Mouse (Mus musculus): ENCODE data around the gene March2. TPM values are rescaled to one million over a fixed set of nuclear protein-coding genes. Genes with fewer than 3 reads are reported as not detected.

March2 gene
- polyA plus RNA-seq, 1 experiment, result 19.8 TPM

- TF ChIP-seq GATA1 (IDR thresholded peaks at IDR 0.05; ENCODE audit: low read length), result no peak
Measured at GRCm38 (mm10) chr17:33675452-33675851, 43.0 kb downstream of the March2 start.

DNA sequence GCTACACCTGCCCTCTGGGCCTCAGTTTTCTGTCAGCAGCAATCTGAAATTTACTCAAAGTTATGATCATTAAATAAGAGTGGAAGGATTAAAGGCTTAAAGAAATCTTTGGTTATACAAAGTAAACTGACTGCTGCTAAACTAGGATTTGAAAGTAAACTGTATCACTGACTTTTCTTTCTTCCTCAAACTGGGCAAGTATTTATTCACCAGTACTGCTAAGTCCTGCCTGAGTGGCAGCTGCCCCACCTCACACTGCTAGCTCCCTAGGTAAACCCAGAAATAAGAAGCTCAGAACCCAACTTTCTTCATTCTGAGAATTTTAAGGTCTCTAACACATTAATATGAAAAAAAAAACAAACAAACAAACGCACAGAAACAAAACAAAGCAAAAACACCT is 44.6 kb downstream of the March2 start:
- TF ChIP-seq GATA1 (IDR thresholded peaks at IDR 0.05; ENCODE audit: low read length), result no peak

DNA sequence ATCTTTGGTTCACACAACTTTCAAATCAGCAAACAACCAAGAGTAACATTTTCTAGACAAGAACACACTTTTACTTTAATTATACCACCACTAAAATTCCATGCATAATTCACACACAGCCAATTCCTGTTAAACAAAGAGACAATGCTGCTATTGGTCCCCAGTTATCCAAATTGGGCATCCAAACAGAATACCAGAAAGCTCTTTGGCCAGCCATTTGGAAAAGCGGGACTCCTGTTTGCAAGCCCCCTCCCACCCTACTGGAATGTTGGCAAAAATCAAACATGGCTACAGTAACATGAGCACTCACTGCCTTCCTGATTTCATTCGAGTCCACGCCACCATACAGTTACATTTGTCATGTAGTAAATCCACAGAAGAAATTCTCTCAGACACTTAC is 48.8 kb downstream of the March2 start:
- no peak for TF ChIP-seq GATA1 (IDR thresholded peaks at IDR 0.05; ENCODE audit: low read length)

GRCm38 (mm10) chr17:33666813-33667212 is 51.7 kb downstream of the March2 start:
- no peak for TF ChIP-seq GATA1 (IDR thresholded peaks at IDR 0.05; ENCODE audit: low read length)

DNA sequence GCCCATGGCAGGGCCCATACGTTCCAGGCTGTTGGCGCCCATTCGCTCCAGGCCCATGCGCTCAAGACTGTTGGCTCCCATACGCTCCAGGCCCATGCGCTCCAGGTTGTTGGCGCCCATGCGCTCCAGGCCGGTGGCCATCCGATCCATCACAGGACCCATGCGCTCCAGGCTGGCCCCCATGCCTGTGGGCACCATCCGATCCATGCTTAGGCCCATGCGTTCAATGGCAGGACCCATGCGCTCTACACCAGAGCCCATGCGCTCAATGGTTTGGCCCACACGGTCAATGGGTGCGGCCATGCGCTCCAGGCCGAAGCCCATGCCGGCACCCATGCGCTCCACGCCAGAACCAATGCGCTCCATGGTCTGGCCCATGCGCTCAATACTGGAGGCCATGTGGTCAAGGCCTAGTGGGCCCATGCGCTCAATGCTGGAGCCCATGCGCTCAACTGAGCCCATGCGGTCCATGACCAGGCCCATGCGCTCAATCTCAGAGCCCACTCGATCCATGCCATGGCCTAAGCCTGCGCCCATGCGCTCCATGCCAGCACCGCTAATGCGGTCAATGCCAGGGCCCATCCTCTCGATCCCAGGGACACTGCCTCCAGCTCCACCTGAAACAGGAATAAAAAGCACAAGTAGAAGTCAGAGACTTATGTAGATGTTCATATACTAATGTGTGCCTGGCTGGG is 68.5 kb downstream of the March2 start:
- TF ChIP-seq GATA1 (IDR thresholded peaks at IDR 0.05; ENCODE audit: low read length), result no peak

DNA sequence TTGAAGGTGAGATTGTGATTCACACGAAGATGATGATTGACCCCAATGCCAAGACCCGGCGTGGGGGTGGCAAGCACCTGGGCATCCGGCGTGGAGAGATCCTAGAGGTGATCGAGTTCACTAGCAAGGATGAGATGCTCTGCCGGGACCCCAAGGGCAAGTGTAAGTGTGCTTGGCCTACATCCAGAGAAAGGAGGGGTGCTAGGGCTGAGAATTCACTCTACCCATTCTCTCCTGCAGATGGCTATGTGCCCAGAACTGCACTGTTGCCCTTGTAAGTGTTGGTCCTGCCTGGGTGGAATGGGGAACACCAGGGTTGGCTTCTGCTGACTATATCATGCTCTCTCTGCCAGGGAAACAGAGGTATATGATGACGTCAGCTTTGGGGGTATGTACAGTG is 73.4 kb downstream of the March2 start:
- no peak for TF ChIP-seq GATA1 (IDR thresholded peaks at IDR 0.05; ENCODE audit: low read length)

- TF ChIP-seq GATA1 (IDR thresholded peaks at IDR 0.05; ENCODE audit: low read length), result no peak
Measured at GRCm38 (mm10) chr17:33644068-33644467, 74.4 kb downstream of the March2 start.

DNA sequence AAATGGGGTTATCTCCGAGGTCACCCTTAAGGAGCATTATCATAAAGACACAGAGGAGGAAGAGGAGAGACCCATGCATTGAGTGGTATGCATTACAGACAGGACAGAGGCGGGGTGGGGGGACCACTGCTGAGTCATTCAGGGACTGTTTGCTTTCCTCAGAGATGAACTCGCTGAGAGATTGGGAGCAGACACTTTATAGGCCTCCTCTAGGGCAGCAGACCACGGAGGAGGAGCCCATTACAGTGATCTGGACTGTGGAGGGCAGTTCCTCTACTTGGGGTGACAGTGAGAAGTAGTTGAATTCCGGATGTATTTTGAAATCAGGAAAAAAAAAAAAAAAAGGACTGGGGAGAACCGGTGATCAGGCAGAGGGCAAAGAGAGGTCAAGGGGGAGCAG is 78.7 kb downstream of the March2 start:
- no peak for TF ChIP-seq GATA1 (IDR thresholded peaks at IDR 0.05; ENCODE audit: low read length)

GRCm38 (mm10) chr17:33637516-33638276 is 80.8 kb downstream of the March2 start, which contains the start of gene Pram1:
Gene Pram1, plus strand, starts transcription at chr17:33638056.
- TF ChIP-seq GATA1 (IDR thresholded peaks at IDR 0.05; ENCODE audit: low read length), result no peak

DNA sequence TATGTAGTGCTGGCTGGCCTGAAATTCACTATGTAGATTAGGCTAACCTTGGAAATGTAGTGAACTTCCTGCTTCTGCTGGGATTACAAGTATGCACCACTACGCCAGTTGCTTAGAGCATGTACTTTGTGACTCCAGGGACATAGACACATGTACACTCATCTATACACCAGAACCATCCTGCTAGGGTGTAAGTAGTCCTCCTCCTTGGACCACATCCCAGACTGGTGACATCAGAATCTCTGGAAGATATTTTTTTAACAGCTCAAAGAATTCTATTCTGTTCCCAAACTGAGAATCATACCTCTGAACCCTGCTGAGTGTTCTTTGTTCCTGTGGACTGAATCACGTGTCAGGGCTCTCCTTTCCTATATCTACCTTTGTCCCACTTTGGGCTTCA is 81.4 kb downstream of the March2 start:
- TF ChIP-seq GATA1 (IDR thresholded peaks at IDR 0.05; ENCODE audit: low read length), result no peak

Other genes with a start within 250 kb of the March2 start
- 0.02 TPM in 1 of 2 replicates, not detected in the other for gene Adamts10, start 194.5 kb downstream of the March2 start, polyA plus RNA-seq (2012)
- not detected in 2 replicates for gene Myo1f, start 163.0 kb downstream of the March2 start, polyA plus RNA-seq (2012)
- gene Zfp414, start 89.6 kb downstream of the March2 start, polyA plus RNA-seq (2012), result 134 and 140 TPM in 2 replicates
- gene Pram1, start 80.6 kb downstream of the March2 start, polyA plus RNA-seq (2012), result not detected in 2 replicates
- 1,122 and 1,843 TPM in 2 replicates for gene Hnrnpm, start 31.8 kb downstream of the March2 start, polyA plus RNA-seq (2012)
- gene Rab11b, start 41.9 kb upstream of the March2 start, polyA plus RNA-seq (2012), result 99.8 and 157 TPM in 2 replicates
- not detected in 2 replicates for gene Angptl4, start 63.2 kb upstream of the March2 start, polyA plus RNA-seq (2012)
- gene Kank3, start 91.8 kb upstream of the March2 start, polyA plus RNA-seq (2012), result 6.9 and 7.2 TPM in 2 replicates
- 1,425 and 5,080 TPM in 2 replicates for gene Rps28, start 105.9 kb upstream of the March2 start, polyA plus RNA-seq (2012)
- gene Ndufa7, start 105.9 kb upstream of the March2 start, polyA plus RNA-seq (2012), result 678 and 952 TPM in 2 replicates
- 9.3 and 14.4 TPM in 2 replicates for gene Cd320, start 124.4 kb upstream of the March2 start, polyA plus RNA-seq (2012)
- gene Gm7029, start 155.2 kb upstream of the March2 start, polyA plus RNA-seq (2012), result not detected in 2 replicates
- gene Kifc1, start 172.0 kb upstream of the March2 start, polyA plus RNA-seq (2012), result 88.1 and 95.0 TPM in 2 replicates
- gene Platr17, start 186.5 kb upstream of the March2 start, polyA plus RNA-seq (2012), result not detected in 2 replicates
- gene Daxx, start 190.7 kb upstream of the March2 start, polyA plus RNA-seq (2012), result 57.5 and 59.5 TPM in 2 replicates
- gene Tapbp, start 197.2 kb upstream of the March2 start, polyA plus RNA-seq (2012), result 77.2 and 82.0 TPM in 2 replicates
- 49.7 and 50.9 TPM in 2 replicates for gene Zbtb22, start 197.2 kb upstream of the March2 start, polyA plus RNA-seq (2012)
- gene Rgl2, start 210.9 kb upstream of the March2 start, polyA plus RNA-seq (2012), result 93.1 and 127 TPM in 2 replicates
- gene Pfdn6, start 221.7 kb upstream of the March2 start, polyA plus RNA-seq (2012), result 358 and 374 TPM in 2 replicates
- 165 and 186 TPM in 2 replicates for gene Wdr46, start 222.0 kb upstream of the March2 start, polyA plus RNA-seq (2012)
- 11.6 and 14.2 TPM in 2 replicates for gene B3galt4, start 232.8 kb upstream of the March2 start, polyA plus RNA-seq (2012)
- 64.7 and 68.2 TPM in 2 replicates for gene Vps52, start 237.1 kb upstream of the March2 start, polyA plus RNA-seq (2012)
- 364 and 1,526 TPM in 2 replicates for gene Rps18, start 237.3 kb upstream of the March2 start, polyA plus RNA-seq (2012)